Mouse (Mus musculus) embryo, embryonic 11 days (tissue): ENCODE measurements around the gene Alox12.

Source experiments
- DNase-seq: peaks from one replicate; pipeline ENCODE4 v3.0.0-alpha.2; 2015

Gene Alox12

GRCm38 (mm10) chr11:70219873-70220272 lies 35.3 kb downstream of the Alox12 start:
- no peak for DNase-seq

GRCm38 (mm10) chr11:70218741-70219470 lies 36.2 kb downstream of the Alox12 start:
- DNase-seq: no peak

GRCm38 (mm10) chr11:70218039-70218438 lies 37.1 kb downstream of the Alox12 start:
- DNase-seq: no peak

- DNase-seq: no peak
Observed at GRCm38 (mm10) chr11:70216103-70216502, 39.0 kb downstream of the Alox12 start.

GRCm38 (mm10) chr11:70215301-70215700 lies 39.9 kb downstream of the Alox12 start:
- DNase-seq: no peak

GRCm38 (mm10) chr11:70214856-70215209 lies 40.3 kb downstream of the Alox12 start:
- peak; percentile 23 for DNase-seq

- peak; percentile 40 for DNase-seq
Observed at GRCm38 (mm10) chr11:70214191-70214855, 40.8 kb downstream of the Alox12 start.

- no peak for DNase-seq
Observed at GRCm38 (mm10) chr11:70213736-70214135, 41.4 kb downstream of the Alox12 start.

GRCm38 (mm10) chr11:70212896-70213295 lies 42.3 kb downstream of the Alox12 start:
- DNase-seq: peak; percentile 81

GRCm38 (mm10) chr11:70212423-70212822 lies 42.7 kb downstream of the Alox12 start, which contains the start of gene Slc16a11:
Gene Slc16a11 (plus strand): TSS chr11:70212752.
- DNase-seq: no peak

GRCm38 (mm10) chr11:70211972-70212371 lies 43.2 kb downstream of the Alox12 start:
- DNase-seq: no peak

- no peak for DNase-seq
Observed at GRCm38 (mm10) chr11:70210681-70211080, 44.5 kb downstream of the Alox12 start.

- no peak for DNase-seq
Observed at GRCm38 (mm10) chr11:70208778-70209388, 46.3 kb downstream of the Alox12 start.

GRCm38 (mm10) chr11:70207283-70207682 lies 47.9 kb downstream of the Alox12 start:
- no peak for DNase-seq

GRCm38 (mm10) chr11:70206801-70207200 lies 48.4 kb downstream of the Alox12 start:
- DNase-seq: no peak

GRCm38 (mm10) chr11:70201691-70202090 lies 53.5 kb downstream of the Alox12 start:
- peak; percentile 89 for DNase-seq

GRCm38 (mm10) chr11:70200036-70200608 lies 55.0 kb downstream of the Alox12 start:
- no peak for DNase-seq

- DNase-seq: no peak
Observed at GRCm38 (mm10) chr11:70199107-70199506, 56.0 kb downstream of the Alox12 start.

GRCm38 (mm10) chr11:70198332-70198731 lies 56.8 kb downstream of the Alox12 start:
- no peak for DNase-seq

- DNase-seq: no peak
Observed at GRCm38 (mm10) chr11:70193354-70194285, 61.5 kb downstream of the Alox12 start.

GRCm38 (mm10) chr11:70192157-70192556 lies 63.0 kb downstream of the Alox12 start:
- DNase-seq: no peak
